Mouse (Mus musculus) adrenal gland, adult 8-10 months (tissue): ENCODE data around the gene Cox4i1. TPM values are rescaled to one million over a fixed set of nuclear protein-coding genes. Genes with fewer than 3 reads are reported as not detected.

Experiments used
- DNase-seq: peaks from one replicate; pipeline ENCODE4 v3.0.0; 2022
- total RNA-seq, 4 experiments: library from RNA; stranded (reverse); gene quantifications; 2 replicates each; pipeline ENCODE4 v1.2.4; 2022

Gene Cox4i1
- total RNA-seq, result 1,000 to 10,000 TPM in 3 of 4 experiments, 100 to 1,000 TPM in 1; 952 to 1,243 (median 1,190) TPM

GRCm38 (mm10) chr8:120667561-120668373 lies at the start of gene Cox4i1, which contains the start of gene Gm27021:
TSS of gene Cox4i1 (plus strand) at chr8:120668222.
TSS of gene Gm27021 (minus strand) at chr8:120668079.
- peak; percentile 88 for DNase-seq

DNA sequence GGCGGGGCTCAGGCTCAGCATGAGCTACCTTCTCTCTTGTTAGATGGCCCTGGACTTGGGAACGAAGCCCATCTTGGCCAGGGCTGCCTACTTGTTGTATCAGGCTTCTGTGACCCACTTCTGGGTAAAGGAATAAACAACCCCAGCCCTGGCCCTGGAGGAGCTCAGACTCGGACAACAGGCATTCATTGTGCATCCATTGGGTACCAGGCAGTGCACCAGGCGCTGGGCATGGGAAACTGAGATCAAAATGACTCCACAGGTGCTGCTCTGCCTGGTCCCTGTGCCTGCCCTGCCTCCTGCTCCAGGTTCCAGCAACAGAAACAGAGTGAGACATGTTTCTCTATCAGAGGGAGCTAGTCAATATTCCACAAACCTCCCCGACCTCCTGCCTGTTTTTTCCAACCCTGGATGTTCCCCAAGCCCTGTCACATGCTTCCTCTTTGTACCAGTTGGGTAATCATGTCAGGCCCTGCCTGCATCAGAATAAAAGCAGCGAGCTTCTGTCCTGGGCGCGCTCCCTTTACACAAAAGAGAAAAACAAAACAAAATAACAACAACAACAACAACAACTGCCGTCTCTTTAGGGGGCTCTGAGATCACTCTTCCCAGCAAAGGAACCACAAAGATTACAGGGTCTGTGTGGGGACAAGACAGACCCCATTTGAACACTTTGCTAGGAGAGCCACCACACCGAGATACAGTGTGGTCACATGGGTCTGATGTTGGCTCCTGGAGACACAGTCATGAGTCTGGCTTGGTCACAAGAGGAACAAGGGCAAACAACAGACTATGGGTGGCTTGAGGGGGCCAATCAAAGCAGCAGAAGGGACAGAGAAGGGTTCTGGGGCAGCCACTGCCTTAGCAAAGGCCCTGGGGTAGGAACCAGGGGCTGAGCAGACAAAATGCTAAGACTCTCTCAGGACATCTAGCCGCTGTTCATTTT lies 48.5 kb upstream of the Cox4i1 start:
- DNase-seq, result no peak

DNA sequence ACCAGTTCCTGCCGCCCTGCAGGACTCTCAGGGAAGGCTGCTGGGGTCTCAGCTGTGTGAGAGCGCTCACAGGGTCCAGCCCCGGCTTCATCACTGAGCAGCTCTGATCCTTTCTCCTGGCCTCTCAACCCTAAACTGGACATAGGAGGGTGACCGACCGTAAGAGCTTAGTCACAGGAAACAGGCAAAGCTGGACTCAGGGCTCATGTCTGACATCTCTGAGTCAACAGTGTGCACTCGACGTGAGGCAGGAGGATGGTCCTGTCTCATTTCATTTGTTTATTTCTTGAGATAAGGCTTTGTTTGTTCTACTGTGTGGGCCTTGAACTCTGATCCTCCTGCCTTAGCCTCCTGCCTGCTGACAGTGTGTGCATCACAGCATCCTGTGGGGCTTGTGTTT lies 47.6 kb upstream of the Cox4i1 start:
- no peak for DNase-seq

GRCm38 (mm10) chr8:120622161-120622560 lies 45.9 kb upstream of the Cox4i1 start:
- no peak for DNase-seq

GRCm38 (mm10) chr8:120623608-120624007 lies 44.4 kb upstream of the Cox4i1 start:
- no peak for DNase-seq

GRCm38 (mm10) chr8:120626461-120626860 lies 41.6 kb upstream of the Cox4i1 start:
- DNase-seq, result no peak

DNA sequence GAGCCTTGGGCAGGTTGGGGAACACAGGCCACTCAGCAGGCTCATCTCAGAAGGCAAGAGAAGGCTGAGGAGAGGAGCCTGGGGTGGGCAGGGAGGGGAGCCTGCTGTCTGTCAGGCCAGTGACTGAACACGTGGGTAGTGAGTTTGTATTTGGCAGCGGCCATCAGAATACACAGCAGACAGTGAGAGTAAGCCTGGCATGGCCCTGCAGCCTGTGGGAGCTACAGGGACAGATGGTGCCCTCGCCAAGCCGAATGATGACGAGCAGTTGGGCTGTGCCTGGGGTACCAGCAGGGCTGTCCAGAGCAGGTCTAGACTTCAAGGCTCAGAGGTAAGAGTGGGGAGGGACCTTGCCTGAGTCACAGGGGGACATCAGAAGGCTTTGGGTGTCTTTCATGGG lies 40.7 kb upstream of the Cox4i1 start:
- no peak for DNase-seq

GRCm38 (mm10) chr8:120630031-120630430 lies 38.0 kb upstream of the Cox4i1 start:
- no peak for DNase-seq

DNA sequence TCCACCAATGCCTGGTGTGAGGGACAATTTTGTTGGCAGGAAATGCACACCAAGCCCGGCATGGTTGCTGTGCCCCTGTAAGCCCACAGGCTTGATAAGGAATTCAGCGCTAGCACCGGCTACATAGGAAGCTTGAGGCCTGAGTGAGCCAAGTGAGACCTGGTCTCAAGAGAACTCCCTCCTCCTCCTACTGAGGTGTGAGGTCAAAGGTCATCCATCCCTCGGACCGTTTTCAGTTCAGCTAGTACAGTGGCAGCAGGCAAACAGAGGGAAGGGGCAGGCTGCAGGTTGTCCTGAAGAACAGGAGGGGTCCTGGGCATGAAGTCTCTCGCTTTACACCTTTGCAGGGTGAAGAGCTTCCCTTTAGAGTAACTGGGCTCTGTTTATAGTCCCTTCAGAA lies 37.2 kb upstream of the Cox4i1 start:
- no peak for DNase-seq

DNA sequence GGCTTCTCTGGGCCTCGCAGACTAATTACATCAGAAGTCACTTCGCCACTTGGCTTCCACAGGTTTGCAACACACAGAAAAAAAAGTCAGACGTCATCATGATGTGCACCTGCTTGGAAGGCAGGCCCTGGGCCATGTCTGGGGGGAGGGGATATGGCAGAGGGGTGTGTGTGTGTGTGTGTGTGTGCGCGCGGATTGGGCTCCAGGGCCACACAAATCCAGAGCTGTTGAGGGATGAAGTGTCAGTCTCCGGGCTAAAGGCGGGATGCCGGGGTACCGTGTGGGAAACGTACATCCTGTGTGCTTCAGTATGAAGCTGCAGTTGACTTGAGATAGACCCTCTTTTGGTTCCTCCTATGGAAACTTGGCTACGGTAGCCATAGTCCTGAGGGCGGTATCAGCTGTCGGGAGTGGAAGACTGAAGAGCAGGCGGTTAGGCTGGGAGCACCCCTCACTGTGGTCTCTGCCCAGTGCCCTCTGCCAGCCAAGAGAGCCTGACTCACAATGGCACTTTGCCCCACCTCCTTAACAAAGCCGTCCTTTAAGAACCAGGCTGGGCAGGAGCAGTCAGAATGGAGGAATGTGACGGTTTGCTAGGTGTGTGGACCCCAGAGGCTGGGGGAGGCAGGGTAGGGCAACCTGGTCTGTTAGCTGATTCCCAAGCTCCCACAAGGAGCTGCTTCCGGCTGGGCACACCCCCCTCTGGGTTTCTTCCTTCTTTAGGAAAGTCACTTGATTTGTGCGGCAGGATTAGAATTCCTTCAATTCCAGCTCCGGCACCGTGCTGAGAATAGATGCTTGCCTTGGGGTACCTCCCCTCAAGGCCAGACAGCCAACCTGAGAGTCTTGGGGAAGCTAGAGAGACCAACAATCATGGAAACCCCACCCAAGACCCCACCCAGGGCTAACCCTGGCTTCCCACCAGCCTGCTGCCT lies 36.3 kb upstream of the Cox4i1 start:
- DNase-seq, result no peak

- DNase-seq, result no peak
Observed at GRCm38 (mm10) chr8:120632969-120633664, 34.9 kb upstream of the Cox4i1 start.

DNA sequence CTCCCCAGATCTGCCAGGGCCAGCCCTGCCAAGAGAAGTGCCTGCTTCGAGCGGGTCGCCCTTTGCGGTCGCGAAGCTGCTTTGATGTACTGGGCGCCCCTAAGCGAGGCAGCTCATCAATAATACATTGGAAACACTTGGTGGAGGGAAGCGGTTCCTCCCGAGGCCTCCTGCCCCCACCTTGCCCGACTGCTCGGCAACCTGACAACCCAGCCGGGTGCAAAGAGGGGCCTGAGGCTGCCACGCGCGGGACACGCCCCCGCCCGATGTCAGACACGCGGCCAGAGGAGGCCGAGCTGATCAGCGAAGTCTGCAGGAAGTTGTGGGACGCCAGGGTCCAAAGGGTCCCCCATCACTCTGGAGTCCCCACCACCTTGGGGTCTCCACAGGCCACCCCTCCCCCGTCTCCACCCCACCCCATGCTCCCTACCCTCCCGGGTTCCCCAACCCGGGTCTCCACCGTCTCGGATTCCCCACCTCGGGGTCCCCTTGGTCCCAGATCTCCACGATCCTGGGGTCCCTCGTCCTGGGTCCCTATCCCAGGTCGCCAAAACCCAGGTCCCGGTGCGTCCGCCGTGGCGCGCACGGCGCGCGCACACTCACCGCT lies 34.3 kb upstream of the Cox4i1 start:
- DNase-seq, result peak; percentile 24

DNA sequence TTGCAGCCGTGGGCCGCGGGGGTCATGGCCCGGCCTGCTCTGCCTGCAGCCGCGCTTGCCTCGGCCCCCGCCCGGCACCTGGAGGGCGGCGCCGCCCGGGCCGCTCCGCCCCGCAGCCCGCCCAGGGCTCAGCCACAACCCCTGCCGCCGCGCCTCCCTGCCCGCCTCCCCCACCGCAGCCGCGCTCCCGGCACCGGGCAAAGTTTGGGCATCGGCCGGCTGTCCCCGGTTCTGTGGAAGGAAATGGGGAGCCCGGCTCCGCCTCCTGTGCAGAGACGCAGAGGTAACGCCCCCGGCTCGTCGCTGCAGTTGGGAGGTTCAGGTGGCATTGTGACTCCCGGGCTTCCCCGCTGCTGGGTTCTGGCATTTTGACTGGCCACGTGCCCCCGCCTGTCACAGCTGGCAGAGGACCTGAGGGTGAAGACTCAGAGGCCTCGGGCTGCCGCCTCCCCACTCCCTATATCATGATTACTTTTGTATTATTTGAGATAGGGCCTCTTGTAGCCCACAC lies 33.6 kb upstream of the Cox4i1 start:
- DNase-seq, result peak; percentile 70

DNA sequence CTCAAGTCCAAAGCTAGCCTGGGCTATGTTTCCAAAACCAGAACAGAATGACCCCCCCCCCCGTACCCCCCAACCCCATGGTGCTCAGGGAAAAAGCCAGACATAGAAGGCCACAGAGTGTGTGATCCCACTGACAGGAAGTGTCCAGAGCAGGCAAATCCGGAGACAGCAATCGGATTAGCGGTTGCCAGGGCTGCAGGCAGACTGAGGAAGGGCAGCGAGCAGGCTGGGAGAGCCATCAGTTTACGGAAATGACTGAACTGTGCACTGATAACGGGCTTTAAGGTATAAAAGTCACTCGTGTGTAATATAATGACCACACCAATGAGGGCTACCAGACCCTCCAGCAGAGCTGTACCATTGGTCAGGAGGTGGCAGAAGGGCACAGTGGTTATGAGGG lies 26.8 kb upstream of the Cox4i1 start:
- no peak for DNase-seq

- DNase-seq, result no peak
Observed at GRCm38 (mm10) chr8:120642031-120642662, 25.9 kb upstream of the Cox4i1 start.

- peak; percentile 80 for DNase-seq
Observed at GRCm38 (mm10) chr8:120644663-120645062, 23.4 kb upstream of the Cox4i1 start.

GRCm38 (mm10) chr8:120647532-120647931 lies 20.5 kb upstream of the Cox4i1 start, which contains the start of gene 1190005I06Rik:
TSS of gene 1190005I06Rik (minus strand) at chr8:120647632.
- DNase-seq, result no peak

DNA sequence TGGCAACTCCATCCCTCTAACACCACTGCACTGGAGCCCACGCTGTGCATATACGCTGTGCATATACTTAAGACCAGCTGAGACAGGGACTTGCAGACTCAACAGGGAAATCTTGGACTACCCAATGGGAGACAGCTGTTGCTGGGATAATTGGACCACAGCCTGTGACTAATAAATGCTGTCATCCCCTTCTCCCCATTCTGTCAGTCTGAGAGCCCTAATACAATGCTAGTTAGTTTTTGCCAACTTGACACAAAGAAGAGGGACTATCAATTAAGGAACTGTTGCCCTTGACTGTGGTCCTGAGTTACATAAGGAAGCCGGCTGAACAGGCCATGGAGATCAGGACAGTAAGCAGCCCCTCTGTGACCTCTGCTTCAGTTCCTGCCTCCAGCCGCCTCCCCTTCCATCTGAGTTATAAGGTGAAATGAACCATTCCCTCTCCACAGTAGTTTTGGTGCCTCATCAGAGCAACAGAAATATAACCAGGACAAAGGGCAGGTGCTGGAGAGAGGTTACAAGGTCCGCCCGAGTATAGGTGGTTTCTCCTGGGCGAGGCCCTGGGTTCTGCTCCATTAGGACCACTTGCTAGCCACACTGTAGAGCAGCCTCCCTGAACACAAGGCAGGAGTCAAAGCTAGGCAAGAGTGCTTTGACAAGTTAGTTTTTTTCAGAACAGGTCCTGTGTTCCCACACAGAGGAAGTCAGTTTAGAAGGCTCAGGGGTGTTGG lies 11.5 kb upstream of the Cox4i1 start:
- no peak for DNase-seq

DNA sequence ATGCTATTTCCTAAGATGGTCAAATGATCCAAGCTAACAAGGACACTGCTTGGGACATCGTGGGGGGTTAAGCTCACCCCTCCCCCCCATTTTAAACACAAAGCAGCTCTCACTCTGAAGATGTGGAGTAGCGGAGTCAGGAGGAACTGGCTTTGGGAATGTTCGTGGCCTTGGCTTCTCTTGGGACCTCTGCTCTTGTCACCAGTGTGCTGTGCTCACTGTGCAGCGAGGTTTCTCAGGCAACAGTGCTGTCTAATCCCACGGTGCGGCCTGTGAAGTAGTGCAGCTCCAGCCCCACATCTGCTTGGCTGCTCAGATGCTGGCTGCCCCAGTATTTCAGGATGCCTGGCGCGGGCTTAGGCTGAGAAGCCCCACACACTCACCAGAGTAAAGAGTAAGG lies 10.6 kb upstream of the Cox4i1 start:
- DNase-seq, result no peak
